Mouse (Mus musculus): ENCODE measurements around the gene Fubp1. TPM values are rescaled to one million over a fixed set of nuclear protein-coding genes. Genes with fewer than 3 reads are reported as not detected.

The Fubp1 gene
- total RNA-seq, 1 experiment: 244 TPM

DNA sequence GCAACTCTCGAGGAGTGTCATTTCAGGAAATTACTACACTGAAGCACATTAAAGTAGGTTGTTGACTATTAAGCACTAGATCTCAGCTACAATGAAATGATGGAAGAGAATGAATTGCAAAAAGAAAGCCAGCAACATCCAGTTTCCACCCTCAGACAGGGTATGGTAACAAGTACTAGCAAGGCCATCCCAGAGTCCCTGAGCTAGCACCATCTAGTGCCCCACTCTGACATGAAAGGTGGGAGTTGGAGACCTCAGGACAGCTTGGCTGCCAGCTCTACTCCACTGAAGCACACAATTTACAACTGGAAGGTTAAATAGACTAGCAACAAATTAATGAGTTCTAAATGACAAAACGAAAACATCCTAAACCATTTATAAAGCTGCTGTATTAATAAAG is 67.7 kb downstream of the Fubp1 start:
- no peak for DNase-seq (ENCODE audit: low read depth, low spot score)
- no peak overlapping the region for H3K9ac ChIP-seq (ENCODE audit: insufficient read depth, low read depth, low read length, poor library complexity, severe bottlenecking)
- in situ Hi-C loops (cut with MboI; ENCODE audit: low sequenced_read_pairs in 2 of 2, unreplicated experiment in 2 of 2): no loop called here
- H3K9me3 ChIP-seq (ENCODE audit: control insufficient read depth, insufficient read depth, low read depth, low read length): no peaks in the 10 kb centered on the region; the same call in 1 of the 2 replicates
- H3K4me3 ChIP-seq (ENCODE audit: insufficient read depth in 1 of 2, low read depth in 1 of 2, low read length in 2 of 2, poor library complexity in 1 of 2, severe bottlenecking in 1 of 2): no peak overlapping the region
- H3K27ac ChIP-seq (ENCODE audit: insufficient read depth, low read depth, low read length, poor library complexity, severe bottlenecking): no peak overlapping the region
- H3K4me1 ChIP-seq (ENCODE audit: control insufficient read depth in 2 of 2, insufficient read depth in 2 of 2, low read length in 2 of 2, poor library complexity in 1 of 2): no peaks in the 10 kb centered on the region
- no peak for TF ChIP-seq MAFK (IDR thresholded peaks at IDR 0.05; ENCODE audit: insufficient read depth, low read depth, low read length)
- no peak for TF ChIP-seq HCFC1 (IDR thresholded peaks at IDR 0.05; ENCODE audit: borderline replicate concordance, insufficient read depth, low read length)
- no peak for TF ChIP-seq ZNF384 (IDR thresholded peaks at IDR 0.05; ENCODE audit: low read depth, low read length)
- no peak for TF ChIP-seq ZC3H11A (IDR thresholded peaks at IDR 0.05; ENCODE audit: borderline replicate concordance, low read depth, low read length)
- no peak for TF ChIP-seq CHD2 (IDR thresholded peaks at IDR 0.05; ENCODE audit: low read depth, low read length)
- peaks cover 4% of the 10 kb centered on the region for H3K36me3 ChIP-seq (ENCODE audit: control insufficient read depth, insufficient read depth, low read length, poor library complexity, severe bottlenecking)

DNA sequence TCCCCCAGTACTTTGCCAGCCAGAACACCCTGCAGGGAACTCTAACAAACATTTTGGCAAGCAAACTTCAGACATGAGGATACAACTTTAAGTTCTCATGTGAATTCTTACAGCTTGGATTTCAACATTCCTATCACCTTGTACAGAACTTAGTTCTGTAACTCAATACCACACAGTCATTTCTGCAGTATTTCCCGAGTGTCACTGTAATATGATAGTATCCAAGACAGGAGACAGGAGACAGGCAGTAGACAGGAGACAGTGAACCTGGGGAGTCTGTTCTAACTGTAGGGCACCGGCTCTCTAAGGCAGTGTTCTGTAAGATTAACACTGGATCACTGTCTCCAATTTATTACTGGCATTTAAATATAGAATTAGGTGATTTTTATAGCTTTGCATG is 68.2 kb downstream of the Fubp1 start:
- in situ Hi-C loops (cut with MboI; ENCODE audit: low sequenced_read_pairs in 2 of 2, unreplicated experiment in 2 of 2): no loop called here
- Histone ChIP-seq H3K4me1 (ENCODE audit: control insufficient read depth in 2 of 2, insufficient read depth in 2 of 2, low read length in 2 of 2, poor library complexity in 1 of 2) (no peaks in the 10 kb centered on the region), H3K9me3 (ENCODE audit: control insufficient read depth, insufficient read depth, low read depth, low read length) (no peaks in the 10 kb centered on the region; the same call in 1 of the 2 replicates), H3K9ac (ENCODE audit: insufficient read depth, low read depth, low read length, poor library complexity, severe bottlenecking) (no peak overlapping the region), H3K36me3 (ENCODE audit: control insufficient read depth, insufficient read depth, low read length, poor library complexity, severe bottlenecking) (peaks cover 6% of the 10 kb centered on the region), H3K27ac (ENCODE audit: insufficient read depth, low read depth, low read length, poor library complexity, severe bottlenecking) (no peak overlapping the region), H3K4me3 (ENCODE audit: insufficient read depth in 1 of 2, low read depth in 1 of 2, low read length in 2 of 2, poor library complexity in 1 of 2, severe bottlenecking in 1 of 2) (no peak overlapping the region)
- no peak for TF ChIP-seq ZC3H11A (IDR thresholded peaks at IDR 0.05; ENCODE audit: borderline replicate concordance, low read depth, low read length)
- no peak for TF ChIP-seq ZNF384 (IDR thresholded peaks at IDR 0.05; ENCODE audit: low read depth, low read length)
- no peak for TF ChIP-seq HCFC1 (IDR thresholded peaks at IDR 0.05; ENCODE audit: borderline replicate concordance, insufficient read depth, low read length)
- TF ChIP-seq MAFK (IDR thresholded peaks at IDR 0.05; ENCODE audit: insufficient read depth, low read depth, low read length): no peak
- TF ChIP-seq CHD2 (IDR thresholded peaks at IDR 0.05; ENCODE audit: low read depth, low read length): no peak
- no peak for DNase-seq (ENCODE audit: low read depth, low spot score)

DNA sequence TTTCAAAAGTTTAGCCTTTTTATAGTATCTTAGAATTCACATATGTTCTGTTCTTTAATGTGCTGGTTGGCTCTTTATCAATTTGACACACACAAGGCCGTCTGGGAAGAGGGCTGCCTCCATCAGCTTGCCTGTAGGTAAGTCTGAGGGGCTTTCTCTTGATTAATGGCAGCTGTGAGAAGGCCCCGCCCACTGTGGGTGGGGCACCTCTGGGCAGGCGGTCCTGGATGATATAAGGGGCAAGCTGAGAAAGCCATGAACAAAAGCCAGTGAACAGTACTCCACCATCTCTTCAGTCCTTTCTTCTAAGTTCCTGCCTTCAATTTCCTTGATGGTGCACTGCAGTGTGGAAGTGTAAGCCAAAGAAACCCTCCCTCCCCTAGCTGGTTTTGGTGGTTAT is 71.9 kb downstream of the Fubp1 start:
- H3K36me3 ChIP-seq (ENCODE audit: control insufficient read depth, insufficient read depth, low read length, poor library complexity, severe bottlenecking): peaks cover 8% of the 10 kb centered on the region
- H3K4me1 ChIP-seq (ENCODE audit: control insufficient read depth in 2 of 2, insufficient read depth in 2 of 2, low read length in 2 of 2, poor library complexity in 1 of 2): no peaks in the 10 kb centered on the region
- no peak overlapping the region for H3K9ac ChIP-seq (ENCODE audit: insufficient read depth, low read depth, low read length, poor library complexity, severe bottlenecking)
- H3K27ac ChIP-seq (ENCODE audit: insufficient read depth, low read depth, low read length, poor library complexity, severe bottlenecking): no peak overlapping the region
- H3K4me3 ChIP-seq (ENCODE audit: insufficient read depth in 1 of 2, low read depth in 1 of 2, low read length in 2 of 2, poor library complexity in 1 of 2, severe bottlenecking in 1 of 2): no peak overlapping the region
- no peaks in the 10 kb centered on the region for H3K9me3 ChIP-seq (ENCODE audit: control insufficient read depth, insufficient read depth, low read depth, low read length)
- DNase-seq (ENCODE audit: low read depth, low spot score): no peak
- TF ChIP-seq MAFK (IDR thresholded peaks at IDR 0.05; ENCODE audit: insufficient read depth, low read depth, low read length) (no peak), CHD2 (IDR thresholded peaks at IDR 0.05; ENCODE audit: low read depth, low read length) (no peak), HCFC1 (IDR thresholded peaks at IDR 0.05; ENCODE audit: borderline replicate concordance, insufficient read depth, low read length) (no peak), ZNF384 (IDR thresholded peaks at IDR 0.05; ENCODE audit: low read depth, low read length) (no peak), ZC3H11A (IDR thresholded peaks at IDR 0.05; ENCODE audit: borderline replicate concordance, low read depth, low read length) (no peak)
- in situ Hi-C loops (cut with MboI; ENCODE audit: low sequenced_read_pairs in 2 of 2, unreplicated experiment in 2 of 2): no loop called here

DNA sequence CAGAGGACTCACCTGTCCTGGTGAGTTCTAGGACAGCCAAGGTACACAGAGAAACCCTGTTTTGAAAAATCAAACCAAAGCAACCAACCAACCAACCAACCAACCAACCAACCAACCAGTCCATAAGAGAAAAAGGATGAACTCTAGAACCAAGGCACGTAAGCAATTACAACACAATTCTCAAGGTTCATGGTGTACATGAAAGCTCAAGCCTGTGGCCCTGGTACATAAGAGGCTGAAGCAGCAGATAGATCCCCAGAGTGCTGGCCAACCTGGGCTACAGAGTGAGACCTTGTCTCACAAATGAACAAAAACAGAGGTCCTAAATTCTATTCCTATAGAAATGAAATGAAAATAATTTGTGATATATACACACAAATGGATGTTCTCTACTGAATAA is 74.1 kb downstream of the Fubp1 start:
- Histone ChIP-seq H3K27ac (ENCODE audit: insufficient read depth, low read depth, low read length, poor library complexity, severe bottlenecking) (no peak overlapping the region), H3K4me3 (ENCODE audit: insufficient read depth in 1 of 2, low read depth in 1 of 2, low read length in 2 of 2, poor library complexity in 1 of 2, severe bottlenecking in 1 of 2) (no peak overlapping the region), H3K9me3 (ENCODE audit: control insufficient read depth, insufficient read depth, low read depth, low read length) (no peaks in the 10 kb centered on the region), H3K36me3 (ENCODE audit: control insufficient read depth, insufficient read depth, low read length, poor library complexity, severe bottlenecking) (peaks cover 18% of the 10 kb centered on the region), H3K4me1 (ENCODE audit: control insufficient read depth in 2 of 2, insufficient read depth in 2 of 2, low read length in 2 of 2, poor library complexity in 1 of 2) (no peaks in the 10 kb centered on the region), H3K9ac (ENCODE audit: insufficient read depth, low read depth, low read length, poor library complexity, severe bottlenecking) (no peak overlapping the region)
- in situ Hi-C loops (cut with MboI; ENCODE audit: low sequenced_read_pairs in 2 of 2, unreplicated experiment in 2 of 2): no loop called here
- DNase-seq (ENCODE audit: low read depth, low spot score): no peak
- TF ChIP-seq ZC3H11A (IDR thresholded peaks at IDR 0.05; ENCODE audit: borderline replicate concordance, low read depth, low read length) (no peak), ZNF384 (IDR thresholded peaks at IDR 0.05; ENCODE audit: low read depth, low read length) (no peak), MAFK (IDR thresholded peaks at IDR 0.05; ENCODE audit: insufficient read depth, low read depth, low read length) (no peak), CHD2 (IDR thresholded peaks at IDR 0.05; ENCODE audit: low read depth, low read length) (no peak), HCFC1 (IDR thresholded peaks at IDR 0.05; ENCODE audit: borderline replicate concordance, insufficient read depth, low read length) (no peak)

DNA sequence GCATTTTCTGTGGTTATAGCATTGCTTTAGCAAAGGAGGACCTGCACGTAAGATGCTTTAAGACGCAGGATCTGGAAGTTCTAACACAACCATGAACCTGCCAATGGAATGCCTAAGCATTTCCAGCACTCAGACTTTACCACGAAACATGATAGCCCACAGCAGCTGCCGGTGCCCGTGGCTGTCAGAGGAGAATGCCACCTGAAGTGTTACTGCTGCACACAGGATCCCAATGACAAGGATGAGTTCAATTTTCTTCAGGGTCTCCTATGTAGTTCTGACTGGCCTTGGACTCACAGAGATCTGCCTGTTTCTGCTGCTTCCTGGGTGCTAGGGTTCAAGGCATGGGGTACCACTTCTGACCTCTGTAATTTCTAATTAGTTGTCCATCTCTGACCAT is 74.5 kb downstream of the Fubp1 start:
- in situ Hi-C loops (cut with MboI; ENCODE audit: low sequenced_read_pairs in 2 of 2, unreplicated experiment in 2 of 2): no loop called here
- H3K36me3 ChIP-seq (ENCODE audit: control insufficient read depth, insufficient read depth, low read length, poor library complexity, severe bottlenecking): peaks cover 18% of the 10 kb centered on the region

More for the DNA sequence above, 74.5 kb downstream of the Fubp1 start:
- Histone ChIP-seq H3K9me3 (ENCODE audit: control insufficient read depth, insufficient read depth, low read depth, low read length) (no peaks in the 10 kb centered on the region), H3K9ac (ENCODE audit: insufficient read depth, low read depth, low read length, poor library complexity, severe bottlenecking) (no peak overlapping the region), H3K4me1 (ENCODE audit: control insufficient read depth in 2 of 2, insufficient read depth in 2 of 2, low read length in 2 of 2, poor library complexity in 1 of 2) (no peaks in the 10 kb centered on the region), H3K27ac (ENCODE audit: insufficient read depth, low read depth, low read length, poor library complexity, severe bottlenecking) (no peak overlapping the region), H3K4me3 (ENCODE audit: insufficient read depth in 1 of 2, low read depth in 1 of 2, low read length in 2 of 2, poor library complexity in 1 of 2, severe bottlenecking in 1 of 2) (no peak overlapping the region)
- DNase-seq (ENCODE audit: low read depth, low spot score): no peak
- TF ChIP-seq ZC3H11A (IDR thresholded peaks at IDR 0.05; ENCODE audit: borderline replicate concordance, low read depth, low read length) (no peak), ZNF384 (IDR thresholded peaks at IDR 0.05; ENCODE audit: low read depth, low read length) (no peak), CHD2 (IDR thresholded peaks at IDR 0.05; ENCODE audit: low read depth, low read length) (no peak), HCFC1 (IDR thresholded peaks at IDR 0.05; ENCODE audit: borderline replicate concordance, insufficient read depth, low read length) (no peak), MAFK (IDR thresholded peaks at IDR 0.05; ENCODE audit: insufficient read depth, low read depth, low read length) (no peak)
